Mouse (Mus musculus): Measurements from ENCODE around the gene Gm7945. TPM values are rescaled to one million over a fixed set of nuclear protein-coding genes. Genes with fewer than 3 reads are reported as not detected.
"Not testable (repeated sequence)": the region's sequence is repeated elsewhere in the genome, so short reads cannot be mapped to it uniquely, and the experiment has no call there.

The Gm7945 gene
- total RNA-seq (2014; rRNA removed), result not detected in 2 replicates
- not detected in 2 replicates for polyA plus RNA-seq (2015; fragmentation: Nextera tagmentation; extraction: Ambion mirVana)

- not testable (repeated sequence) for ATAC-seq (ENCODE audit: low FRiP score); H3K9me3 ChIP-seq (ENCODE audit: low read length); H3K9ac ChIP-seq (replicated peaks; ENCODE audit: low read length, poor library complexity, severe bottlenecking); DNase-seq (ENCODE audit: low spot score); H3K27me3 ChIP-seq (ENCODE audit: insufficient read depth, low read length); H3K27ac ChIP-seq (ENCODE audit: low read depth, low read length); H3K4me3 ChIP-seq (ENCODE audit: low read depth, low read length); H3K4me2 ChIP-seq (ENCODE audit: low read depth, low read length, poor library complexity, severe bottlenecking); H3K36me3 ChIP-seq (ENCODE audit: insufficient read depth, low read length); H3K4me1 ChIP-seq (ENCODE audit: insufficient read depth, low read length)
- WGBS, result no CpG with 5 or more reads among the region's 3 CpGs
Observed at GRCm38 (mm10) chr14:41386279-41386678, at the start of gene Gm7945. TSS of gene Gm7945 (minus strand) at chr14:41386379.

DNA sequence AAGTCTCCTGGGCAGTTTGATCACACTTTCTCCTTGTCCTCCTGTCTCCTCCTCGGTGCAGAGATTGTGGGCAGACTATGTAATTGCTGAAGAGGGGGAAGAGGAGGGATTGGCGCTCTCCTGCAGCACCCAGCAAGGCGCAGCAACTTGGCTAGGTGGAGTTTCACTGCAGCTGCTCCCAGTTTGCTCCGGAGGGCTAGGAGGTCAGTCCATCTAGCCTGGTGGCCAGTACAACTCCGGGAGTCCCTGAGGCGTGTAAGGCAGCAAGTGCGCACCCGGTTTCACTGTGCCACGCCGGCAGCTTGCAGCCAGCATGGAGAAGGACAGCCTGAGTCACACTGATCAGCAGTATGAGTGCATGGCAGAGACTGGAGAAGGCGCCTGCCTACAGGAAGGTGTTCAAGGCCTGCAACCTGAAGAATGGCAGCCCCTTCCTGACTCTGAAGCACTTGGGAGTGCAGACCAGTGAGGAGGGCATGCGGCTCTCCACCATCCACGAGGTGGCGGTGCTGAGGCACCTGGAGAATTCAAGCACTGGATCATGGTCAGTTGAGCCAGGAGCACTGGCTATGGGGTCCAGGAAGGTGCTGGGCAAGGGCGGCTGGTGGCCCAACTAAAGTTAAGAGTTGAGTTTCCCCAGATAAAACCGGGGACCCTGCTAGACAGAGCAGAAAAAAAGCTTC lies 39.4 kb upstream of the Gm7945 start:
- not testable (repeated sequence) for H3K27me3 ChIP-seq (ENCODE audit: insufficient read depth, low read length); ATAC-seq (ENCODE audit: low FRiP score); H3K9ac ChIP-seq (replicated peaks; ENCODE audit: low read length, poor library complexity, severe bottlenecking); H3K27ac ChIP-seq (ENCODE audit: low read depth, low read length); H3K9me3 ChIP-seq (ENCODE audit: low read length); H3K4me3 ChIP-seq (ENCODE audit: low read depth, low read length); DNase-seq (ENCODE audit: low spot score); H3K36me3 ChIP-seq (ENCODE audit: insufficient read depth, low read length); H3K4me1 ChIP-seq (ENCODE audit: insufficient read depth, low read length)
- H3K4me2 ChIP-seq (ENCODE audit: low read depth, low read length, poor library complexity, severe bottlenecking), result peak overlapping the region; percentile 24; the same call in 1 of the 2 replicates
- TF ChIP-seq CTCF (IDR thresholded peaks at IDR 0.05), result peak; percentile 52
- 12% methylated on average over 11 of the region's 16 CpGs for WGBS

- not testable (repeated sequence) for H3K36me3 ChIP-seq (ENCODE audit: insufficient read depth, low read length); DNase-seq (ENCODE audit: low spot score); H3K9me3 ChIP-seq (ENCODE audit: low read length); H3K4me1 ChIP-seq (ENCODE audit: insufficient read depth, low read length); H3K4me3 ChIP-seq (ENCODE audit: low read depth, low read length); H3K9ac ChIP-seq (replicated peaks; ENCODE audit: low read length, poor library complexity, severe bottlenecking); ATAC-seq (ENCODE audit: low FRiP score); H3K27me3 ChIP-seq (ENCODE audit: insufficient read depth, low read length); H3K27ac ChIP-seq (ENCODE audit: low read depth, low read length)
- H3K4me2 ChIP-seq (ENCODE audit: low read depth, low read length, poor library complexity, severe bottlenecking), result 0 out of 2 replicates have a peak overlapping the region, but pooled peaks have one; percentile 24
- WGBS, result 13% methylated on average over 11 of the region's 14 CpGs
Observed at GRCm38 (mm10) chr14:41424694-41425093, 38.5 kb upstream of the Gm7945 start.

DNA sequence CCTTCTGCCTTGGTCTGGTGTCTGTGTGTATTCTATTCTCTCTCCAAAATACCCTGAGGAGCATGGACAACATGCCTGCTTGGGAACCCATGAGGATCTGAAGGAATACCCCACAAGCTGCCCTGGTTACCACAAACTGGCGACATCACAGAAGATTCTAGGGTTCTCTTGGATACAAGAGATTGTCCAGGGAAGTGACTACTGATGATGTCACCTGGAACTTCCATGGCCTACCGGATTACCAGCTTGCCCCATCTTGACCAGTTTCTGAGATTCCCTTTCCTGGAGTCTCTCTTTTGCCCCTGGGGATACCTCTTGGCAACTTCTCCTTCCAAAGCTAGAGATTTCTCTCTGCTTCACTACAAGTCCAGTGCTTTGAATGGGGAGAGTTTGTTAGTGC lies 22.0 kb upstream of the Gm7945 start, which contains the start of gene Gm6482:
Gene Gm6482 (minus strand): TSS at position 101 of the 400 bp plus-strand sequence.
- not testable (repeated sequence) for DNase-seq (ENCODE audit: low spot score); H3K4me2 ChIP-seq (ENCODE audit: low read depth, low read length, poor library complexity, severe bottlenecking); ATAC-seq (ENCODE audit: low FRiP score); H3K27me3 ChIP-seq (ENCODE audit: insufficient read depth, low read length); H3K4me3 ChIP-seq (ENCODE audit: low read depth, low read length); H3K4me1 ChIP-seq (ENCODE audit: insufficient read depth, low read length); H3K9me3 ChIP-seq (ENCODE audit: low read length); H3K27ac ChIP-seq (ENCODE audit: low read depth, low read length); H3K36me3 ChIP-seq (ENCODE audit: insufficient read depth, low read length); H3K9ac ChIP-seq (replicated peaks; ENCODE audit: low read length, poor library complexity, severe bottlenecking)
- 100% methylated on average over 1 of the region's 2 CpGs for WGBS

- H3K27me3 ChIP-seq (ENCODE audit: insufficient read depth, low read length); H3K27ac ChIP-seq (ENCODE audit: low read depth, low read length); H3K4me2 ChIP-seq (ENCODE audit: low read depth, low read length, poor library complexity, severe bottlenecking); H3K36me3 ChIP-seq (ENCODE audit: insufficient read depth, low read length); H3K9ac ChIP-seq (replicated peaks; ENCODE audit: low read length, poor library complexity, severe bottlenecking); H3K9me3 ChIP-seq (ENCODE audit: low read length); H3K4me3 ChIP-seq (ENCODE audit: low read depth, low read length); DNase-seq (ENCODE audit: low spot score); H3K4me1 ChIP-seq (ENCODE audit: insufficient read depth, low read length); ATAC-seq (ENCODE audit: low FRiP score): not testable (repeated sequence)
- 61% methylated on average over 2 of the region's 2 CpGs for WGBS
Observed at GRCm38 (mm10) chr14:41348309-41348708, 37.9 kb downstream of the Gm7945 start, which contains the start of gene Gm5798. TSS of gene Gm5798 (plus strand) at chr14:41348609.

Other genes starting within 250 kb of the Gm7945 start
- gene Mbl1, start 234.9 kb downstream of the Gm7945 start, total RNA-seq (2014; rRNA removed), result not detected in 2 replicates
- not detected in 2 replicates for gene Mbl1, start 234.9 kb downstream of the Gm7945 start, polyA plus RNA-seq (2015; fragmentation: Nextera tagmentation; extraction: Ambion mirVana)
- gene Sftpd, start 201.2 kb downstream of the Gm7945 start, total RNA-seq (2014; rRNA removed), result not detected in 2 replicates
- gene Sftpd, start 201.2 kb downstream of the Gm7945 start, polyA plus RNA-seq (2015; fragmentation: Nextera tagmentation; extraction: Ambion mirVana), result 0.12 TPM in 1 of 2 replicates, not detected in the other
- 0.94 TPM in 1 of 2 replicates, not detected in the other for gene Gm2832, start 107.6 kb downstream of the Gm7945 start, total RNA-seq (2014; rRNA removed)
- gene Gm2832, start 107.6 kb downstream of the Gm7945 start, polyA plus RNA-seq (2015; fragmentation: Nextera tagmentation; extraction: Ambion mirVana), result 0.68 and 0.76 TPM in 2 replicates
- not detected in 2 replicates for gene Gm5798, start 37.8 kb downstream of the Gm7945 start, total RNA-seq (2014; rRNA removed)
- gene Gm5798, start 37.8 kb downstream of the Gm7945 start, polyA plus RNA-seq (2015; fragmentation: Nextera tagmentation; extraction: Ambion mirVana), result not detected in 2 replicates
- gene Gm6482, start 21.9 kb upstream of the Gm7945 start, total RNA-seq (2014; rRNA removed), result 0.33 TPM in 1 of 2 replicates, not detected in the other
- 0.12 TPM in 1 of 2 replicates, not detected in the other for gene Gm6482, start 21.9 kb upstream of the Gm7945 start, polyA plus RNA-seq (2015; fragmentation: Nextera tagmentation; extraction: Ambion mirVana)
- not detected in 2 replicates for gene Gm7954, start 67.1 kb upstream of the Gm7945 start, total RNA-seq (2014; rRNA removed)
- gene Gm7954, start 67.1 kb upstream of the Gm7945 start, polyA plus RNA-seq (2015; fragmentation: Nextera tagmentation; extraction: Ambion mirVana), result not detected in 2 replicates
- gene Gm3486, start 103.1 kb upstream of the Gm7945 start, total RNA-seq (2014; rRNA removed), result not detected in 2 replicates
- 0.20 TPM in 1 of 2 replicates, not detected in the other for gene Gm3486, start 103.1 kb upstream of the Gm7945 start, polyA plus RNA-seq (2015; fragmentation: Nextera tagmentation; extraction: Ambion mirVana)
- not detected in 2 replicates for gene Gm7970, start 169.2 kb upstream of the Gm7945 start, total RNA-seq (2014; rRNA removed)
- not detected in 2 replicates for gene Gm7970, start 169.2 kb upstream of the Gm7945 start, polyA plus RNA-seq (2015; fragmentation: Nextera tagmentation; extraction: Ambion mirVana)
- gene 1700049E17Rik2, start 186.8 kb upstream of the Gm7945 start, total RNA-seq (2014; rRNA removed), result not detected in 2 replicates
- not detected in 2 replicates for gene 1700049E17Rik2, start 186.8 kb upstream of the Gm7945 start, polyA plus RNA-seq (2015; fragmentation: Nextera tagmentation; extraction: Ambion mirVana)
- not detected in 2 replicates for gene Gm3072, start 238.2 kb upstream of the Gm7945 start, total RNA-seq (2014; rRNA removed)
- gene Gm3072, start 238.2 kb upstream of the Gm7945 start, polyA plus RNA-seq (2015; fragmentation: Nextera tagmentation; extraction: Ambion mirVana), result not detected in 2 replicates